Mouse (Mus musculus) heart, embryonic 12.5 days (tissue): Measurements from ENCODE around the gene 1110051M20Rik. TPM values are rescaled to one million over a fixed set of nuclear protein-coding genes. Genes with fewer than 3 reads are reported as not detected.

Experiments
- ATAC-seq: fragments of 200-750 bp; cut with Nextera tagmentation; 2 replicates; pipeline ENCODE4 v1.8.0; 2017; ENCODE audit warnings: moderate TSS enrichment, moderate library complexity; ENCODE audit not compliant: insufficient number of reproducible peaks, low FRiP score
- H3K27ac ChIP-seq: fragments of 300-500 bp; sonication (generic); 2 replicates; pipeline ENCODE4 v1.5.1; 2016; ENCODE audit warnings: mild to moderate bottlenecking, moderate library complexity; ENCODE audit not compliant: poor library complexity, severe bottlenecking
- H3K27me3 ChIP-seq: fragments of 300-500 bp; sonication (generic); replicated peaks from 2 replicates; pipeline ENCODE4 v1.6.1; 2016; ENCODE audit warnings: mild to moderate bottlenecking, moderate library complexity
- H3K36me3 ChIP-seq: fragments of 300-500 bp; sonication (generic); 2 replicates; pipeline ENCODE4 v1.6.1; 2016; ENCODE audit warnings: mild to moderate bottlenecking, moderate library complexity
- H3K4me1 ChIP-seq: fragments of 300-500 bp; sonication (generic); replicated peaks from 2 replicates; pipeline ENCODE4 v1.6.1; 2016; ENCODE audit warnings: mild to moderate bottlenecking
- H3K4me2 ChIP-seq: fragments of 300-500 bp; sonication (generic); 2 replicates; pipeline ENCODE4 v1.6.1; 2016; ENCODE audit warnings: mild to moderate bottlenecking, moderate library complexity
- H3K4me3 ChIP-seq: fragments of 300-500 bp; sonication (generic); 2 replicates; pipeline ENCODE4 v1.5.1; 2016; ENCODE audit warnings: mild to moderate bottlenecking
- H3K9ac ChIP-seq: fragments of 300-500 bp; sonication (generic); 2 replicates; pipeline ENCODE4 v1.6.1; 2016; ENCODE audit warnings: mild to moderate bottlenecking, moderate library complexity
- H3K9me3 ChIP-seq: fragments of 300-500 bp; sonication (generic); replicated peaks from 2 replicates; pipeline ENCODE4 v1.6.1; 2016; ENCODE audit warnings: mild to moderate bottlenecking, moderate library complexity
- WGBS: fragments of 180-500 bp; shearing (Covaris S2); methylation state at CpG from one replicate; pipeline ENCODE4 v1.1.7; 2016; 5-methylcytosine and 5-hydroxymethylcytosine counted together
- polyA plus RNA-seq: library from polyadenylated mRNA; unstranded; fragments of >200 nt; fragmentation: Nextera tagmentation; extraction: Ambion mirVana; gene quantifications from 2 replicates; pipeline ENCODE4 v1.2.1, GENCODE M21; 2016

Gene 1110051M20Rik
- polyA plus RNA-seq, 1 experiment from 2014 or later: 35.7 TPM

GRCm38 (mm10) chr2:91348936-91349335, 95.6 kb downstream of the 1110051M20Rik start:
- WGBS: 57% methylated on average over 4 of the region's 4 CpGs
- no peak for ATAC-seq
- no peak overlapping the region for H3K27ac ChIP-seq
- H3K4me1 ChIP-seq: no peaks in the 10 kb centered on the region; the same call in 1 of the 2 replicates
- H3K4me3 ChIP-seq: no peak overlapping the region
- H3K27me3 ChIP-seq: no peaks in the 10 kb centered on the region
- H3K36me3 ChIP-seq: no peaks in the 10 kb centered on the region
- no peaks in the 10 kb centered on the region for H3K9me3 ChIP-seq
- no peak overlapping the region for H3K4me2 ChIP-seq
- H3K9ac ChIP-seq: no peak overlapping the region

DNA sequence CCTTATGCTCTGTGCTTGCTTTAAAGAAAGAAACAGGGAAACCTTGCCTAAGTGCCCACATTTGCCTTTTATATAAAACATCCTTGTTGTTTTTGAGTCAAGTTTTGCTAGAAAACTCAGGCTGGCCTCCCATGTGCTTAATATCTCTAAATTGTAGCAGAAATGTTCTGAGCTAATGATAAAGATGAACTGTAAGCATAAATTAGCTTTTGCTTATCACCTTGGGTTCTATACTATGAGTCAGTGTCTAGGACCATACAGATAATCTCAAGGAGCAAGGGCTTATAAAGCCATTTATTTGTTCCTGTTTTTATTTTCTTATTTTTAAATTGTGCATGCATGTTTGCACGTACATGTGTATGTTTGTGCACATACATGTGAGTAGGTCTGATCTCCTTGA, 98.9 kb downstream of the 1110051M20Rik start:
- 81% methylated on average over 1 of the region's 1 CpGs for WGBS
- Histone ChIP-seq H3K27ac (no peak overlapping the region), H3K27me3 (no peaks in the 10 kb centered on the region), H3K4me1 (no peaks in the 10 kb centered on the region; the same call in 1 of the 2 replicates), H3K4me2 (no peak overlapping the region), H3K9ac (no peak overlapping the region), H3K36me3 (no peaks in the 10 kb centered on the region), H3K9me3 (no peaks in the 10 kb centered on the region), H3K4me3 (no peak overlapping the region)
- ATAC-seq: no peak

- Histone ChIP-seq H3K36me3 (no peaks in the 10 kb centered on the region), H3K4me2 (no peak overlapping the region), H3K27me3 (no peaks in the 10 kb centered on the region), H3K9ac (no peak overlapping the region), H3K9me3 (no peaks in the 10 kb centered on the region), H3K4me1 (peaks cover 7% of the 10 kb centered on the region), H3K27ac (no peak overlapping the region), H3K4me3 (no peak overlapping the region)
- ATAC-seq: no peak
- 92% methylated on average over 2 of the region's 2 CpGs for WGBS
Measured at GRCm38 (mm10) chr2:91339591-91339990, 104.9 kb downstream of the 1110051M20Rik start.

- no peak overlapping the region for H3K4me2 ChIP-seq
- peaks cover 10% of the 10 kb centered on the region for H3K4me1 ChIP-seq
- H3K27me3 ChIP-seq: no peaks in the 10 kb centered on the region
- 63% methylated on average over 4 of the region's 4 CpGs for whole genome bisulfite sequencing
- no peaks in the 10 kb centered on the region for H3K9me3 ChIP-seq
- no peaks in the 10 kb centered on the region for H3K36me3 ChIP-seq
- ATAC-seq: no peak
- no peak overlapping the region for H3K9ac ChIP-seq
- H3K4me3 ChIP-seq: no peak overlapping the region
- H3K27ac ChIP-seq: no peak overlapping the region
Measured at GRCm38 (mm10) chr2:91335128-91335527, 109.4 kb downstream of the 1110051M20Rik start.

DNA sequence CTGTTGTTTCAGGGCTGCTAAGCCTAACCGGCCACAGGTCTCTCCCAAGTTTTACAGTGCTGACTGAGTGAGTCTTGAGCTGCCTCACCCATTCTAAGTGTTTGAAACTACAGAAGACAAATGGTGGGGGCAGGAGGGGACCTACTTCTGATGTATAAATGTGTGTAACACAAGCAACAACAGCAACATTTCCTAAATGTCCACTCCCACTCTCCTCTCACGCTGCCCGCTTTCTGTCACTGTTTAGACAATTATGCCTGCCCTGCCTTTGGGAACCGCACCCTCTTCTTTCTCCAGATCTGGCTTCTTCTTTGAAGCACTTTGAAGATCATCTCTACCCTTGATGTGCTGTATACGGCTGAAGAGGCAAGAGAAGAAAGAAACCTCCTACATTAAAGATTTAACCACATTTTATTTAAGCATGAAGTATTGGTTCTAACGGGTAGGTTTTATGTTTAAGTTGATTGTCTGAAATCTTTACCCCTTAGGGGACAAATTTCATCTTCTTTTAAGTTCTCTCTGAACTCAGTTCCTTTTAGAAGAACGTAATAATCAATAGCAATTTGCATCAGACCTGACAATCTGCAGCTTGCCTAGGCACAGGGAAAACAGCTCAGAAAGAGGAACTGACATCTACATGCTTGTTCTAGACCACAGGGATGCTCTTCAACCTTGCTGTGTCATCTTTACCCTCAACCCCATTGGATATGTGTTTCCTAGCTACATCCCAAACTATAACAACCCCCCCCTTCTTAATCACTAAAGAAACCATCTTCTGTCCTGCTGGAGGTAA, 113.3 kb downstream of the 1110051M20Rik start:
- no peak overlapping the region for H3K9ac ChIP-seq
- H3K4me1 ChIP-seq: peaks cover 10% of the 10 kb centered on the region
- H3K9me3 ChIP-seq: no peaks in the 10 kb centered on the region
- H3K4me2 ChIP-seq: no peak overlapping the region
- whole genome bisulfite sequencing: 78% methylated on average over 7 of the region's 7 CpGs
- no peak for ATAC-seq
- no peak overlapping the region for H3K4me3 ChIP-seq
- no peaks in the 10 kb centered on the region for H3K27me3 ChIP-seq
- no peaks in the 10 kb centered on the region for H3K36me3 ChIP-seq
- no peak overlapping the region for H3K27ac ChIP-seq

DNA sequence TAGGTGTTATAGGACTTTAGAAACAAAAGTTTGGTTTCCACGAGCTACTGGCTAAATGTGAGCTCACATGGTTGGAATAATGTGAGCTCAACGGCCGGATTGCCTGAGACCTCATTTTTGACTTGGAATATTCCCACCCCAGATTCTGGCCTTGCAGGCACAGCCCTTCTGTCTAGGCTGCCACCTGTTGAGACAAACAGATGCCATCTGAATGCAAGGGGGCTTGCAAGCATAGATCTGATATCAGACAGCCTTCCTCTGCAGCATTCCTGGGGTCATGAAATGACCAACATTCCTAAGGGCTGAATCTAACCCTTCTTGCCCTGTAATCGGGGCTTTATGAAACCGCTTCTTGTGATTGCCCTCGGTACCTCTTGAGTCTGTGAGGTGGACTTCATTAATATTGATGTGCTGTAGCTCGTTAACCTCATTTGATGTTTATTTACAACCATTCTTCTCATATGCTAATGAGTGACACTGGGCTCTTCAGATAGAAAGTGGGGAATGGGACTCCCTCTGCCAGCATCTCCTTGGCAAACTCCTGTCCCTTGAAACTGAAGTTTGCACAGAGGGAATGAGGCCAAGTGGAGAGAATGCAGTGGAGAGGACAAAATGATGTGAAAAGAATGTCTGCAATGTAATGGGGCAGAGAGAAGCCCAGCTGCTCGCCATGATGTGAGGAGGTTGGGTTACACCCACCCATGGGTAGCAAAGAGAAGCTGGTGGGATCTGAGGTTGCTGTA, 114.3 kb downstream of the 1110051M20Rik start:
- Histone ChIP-seq H3K4me1 (peaks cover 8% of the 10 kb centered on the region), H3K4me3 (no peak overlapping the region), H3K27me3 (no peaks in the 10 kb centered on the region), H3K27ac (no peak overlapping the region), H3K9ac (no peak overlapping the region), H3K36me3 (no peaks in the 10 kb centered on the region), H3K9me3 (no peaks in the 10 kb centered on the region), H3K4me2 (no peak overlapping the region)
- WGBS: 81% methylated on average over 8 of the region's 8 CpGs
- no peak for ATAC-seq

- no peaks in the 10 kb centered on the region for H3K27me3 ChIP-seq
- H3K4me3 ChIP-seq: no peak overlapping the region
- H3K4me1 ChIP-seq: no peaks in the 10 kb centered on the region
- ATAC-seq: no peak
- no peaks in the 10 kb centered on the region for H3K9me3 ChIP-seq
- no peak overlapping the region for H3K4me2 ChIP-seq
- H3K9ac ChIP-seq: no peak overlapping the region
- WGBS: 91% methylated on average over 3 of the region's 3 CpGs
- H3K36me3 ChIP-seq: no peaks in the 10 kb centered on the region
- H3K27ac ChIP-seq: no peak overlapping the region
Measured at GRCm38 (mm10) chr2:91328729-91329125, 115.8 kb downstream of the 1110051M20Rik start.

DNA sequence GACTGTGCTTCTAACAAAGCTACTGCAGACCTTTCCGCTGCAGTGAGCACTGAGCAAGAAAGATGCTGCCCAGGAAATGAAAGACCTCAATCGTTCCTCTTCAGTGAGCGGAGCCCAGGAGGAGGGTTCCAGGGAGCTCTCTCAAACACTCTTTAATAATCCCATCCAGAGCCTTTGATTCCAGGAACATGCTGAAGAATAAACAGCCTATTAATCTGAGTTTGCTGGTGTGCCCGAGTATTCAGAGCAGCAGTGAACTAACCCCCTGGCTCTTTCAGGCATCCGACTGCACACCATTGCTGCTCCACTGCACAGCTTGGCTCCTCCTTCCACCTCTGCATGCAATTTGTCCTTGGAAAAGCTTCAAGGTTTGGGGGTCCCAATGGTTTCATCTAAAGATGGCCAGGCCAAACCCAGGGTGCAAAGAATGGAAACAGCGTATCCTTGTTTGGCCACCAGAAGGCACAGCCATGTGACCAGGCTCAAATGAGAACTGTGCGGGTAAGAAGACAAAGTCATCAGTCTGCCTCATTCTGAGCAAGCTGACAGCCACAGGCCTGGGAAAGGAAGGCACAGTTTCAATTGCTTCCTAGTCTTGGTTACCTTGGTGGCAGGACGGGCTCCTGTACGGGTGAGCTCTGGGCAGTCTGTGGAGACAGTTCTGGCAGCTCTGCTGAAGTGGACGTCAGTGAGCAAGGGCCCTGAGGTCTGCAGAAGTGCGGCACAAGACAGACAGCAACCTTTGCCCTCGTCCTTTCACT, 116.4 kb downstream of the 1110051M20Rik start:
- ATAC-seq: no peak
- H3K36me3 ChIP-seq: no peaks in the 10 kb centered on the region
- 70% methylated on average over 12 of the region's 12 CpGs for WGBS
- H3K4me3 ChIP-seq: no peak overlapping the region
- no peaks in the 10 kb centered on the region for H3K27me3 ChIP-seq
- no peak overlapping the region for H3K9ac ChIP-seq
- no peaks in the 10 kb centered on the region for H3K4me1 ChIP-seq
- H3K4me2 ChIP-seq: no peak overlapping the region
- H3K27ac ChIP-seq: no peak overlapping the region
- no peaks in the 10 kb centered on the region for H3K9me3 ChIP-seq

GRCm38 (mm10) chr2:91326746-91327350, 117.7 kb downstream of the 1110051M20Rik start:
- 88% methylated on average over 13 of the region's 13 CpGs for WGBS
- H3K4me3 ChIP-seq: no peak overlapping the region
- H3K36me3 ChIP-seq: no peaks in the 10 kb centered on the region
- ATAC-seq: no peak
- no peaks in the 10 kb centered on the region for H3K4me1 ChIP-seq
- H3K9ac ChIP-seq: no peak overlapping the region
- H3K9me3 ChIP-seq: no peaks in the 10 kb centered on the region
- no peaks in the 10 kb centered on the region for H3K27me3 ChIP-seq
- H3K27ac ChIP-seq: no peak overlapping the region
- no peak overlapping the region for H3K4me2 ChIP-seq

- Histone ChIP-seq H3K9me3 (no peaks in the 10 kb centered on the region), H3K4me1 (no peaks in the 10 kb centered on the region), H3K4me3 (no peak overlapping the region), H3K27ac (no peak overlapping the region), H3K36me3 (no peaks in the 10 kb centered on the region), H3K27me3 (no peaks in the 10 kb centered on the region), H3K4me2 (no peak overlapping the region), H3K9ac (no peak overlapping the region)
- no peak for ATAC-seq
- 55% methylated on average over 15 of the region's 15 CpGs for WGBS
Measured at GRCm38 (mm10) chr2:91324761-91325421, 119.6 kb downstream of the 1110051M20Rik start.
